Mouse (Mus musculus) forebrain, embryonic 11.5 days (tissue): ENCODE data around the gene Soat2. TPM values are rescaled to one million over a fixed set of nuclear protein-coding genes. Genes with fewer than 3 reads are reported as not detected.

Experiments
- ATAC-seq: fragments of 200-750 bp; cut with Nextera tagmentation; replicated peaks from 2 replicates; pipeline ENCODE4 v1.8.0; 2017; ENCODE audit warnings: moderate TSS enrichment; ENCODE audit not compliant: low FRiP score
- DNase-seq: peaks from one replicate; pipeline ENCODE4 v3.0.0-alpha.2; 2017; ENCODE audit warnings: low spot score
- H3K27ac ChIP-seq: fragments of 300-500 bp; sonication (generic); 2 replicates; pipeline ENCODE4 v1.5.1; 2014; ENCODE audit warnings: low read depth, low read length
- H3K27me3 ChIP-seq: fragments of 300-500 bp; sonication (generic); 2 replicates; pipeline ENCODE4 v1.6.1; 2014; ENCODE audit warnings: mild to moderate bottlenecking, low read length, mixed read lengths; ENCODE audit not compliant: control insufficient read depth, insufficient read depth
- H3K36me3 ChIP-seq: fragments of 300-500 bp; sonication (generic); 2 replicates; pipeline ENCODE4 v1.6.1; 2014; ENCODE audit warnings: mild to moderate bottlenecking, low read length, moderate library complexity, mixed read lengths; ENCODE audit not compliant: control insufficient read depth, insufficient read depth
- H3K4me1 ChIP-seq: fragments of 300-500 bp; sonication (generic); replicated peaks from 2 replicates; pipeline ENCODE4 v1.6.1; 2014; ENCODE audit warnings: low read length, mixed read lengths; ENCODE audit not compliant: control insufficient read depth, insufficient read depth
- H3K4me2 ChIP-seq: fragments of 300-500 bp; sonication (generic); 2 replicates; pipeline ENCODE4 v1.6.1; 2014; ENCODE audit warnings: low read depth, mild to moderate bottlenecking, low read length, moderate library complexity, mixed read lengths; ENCODE audit not compliant: severe bottlenecking
- H3K4me3 ChIP-seq: fragments of 300-500 bp; sonication (generic); 2 replicates; pipeline ENCODE4 v1.5.1; 2014; ENCODE audit warnings: low read depth, low read length
- H3K9ac ChIP-seq: fragments of 300-500 bp; sonication (generic); 2 replicates; pipeline ENCODE4 v1.6.1; 2014; ENCODE audit warnings: low read length
- H3K9me3 ChIP-seq: fragments of 300-500 bp; sonication (generic); 2 replicates; pipeline ENCODE4 v1.6.1; 2016; ENCODE audit warnings: low read length, mixed read lengths; ENCODE audit not compliant: control insufficient read depth
- WGBS: fragments of 180-500 bp; shearing (Covaris S2); extraction: QIAGEN DNeasy Blood & Tissue Kit; methylation state at CpG from one replicate; pipeline ENCODE4 v1.1.7; 2014; 5-methylcytosine and 5-hydroxymethylcytosine counted together
- polyA plus RNA-seq: library from polyadenylated mRNA; unstranded; fragments of >200 nt; fragmentation: Nextera tagmentation; extraction: Ambion mirVana; gene quantifications from 2 replicates; pipeline ENCODE4 v1.2.1, GENCODE M21; 2014

Soat2 gene
- polyA plus RNA-seq, 1 experiment from 2014 or later: not detected

DNA sequence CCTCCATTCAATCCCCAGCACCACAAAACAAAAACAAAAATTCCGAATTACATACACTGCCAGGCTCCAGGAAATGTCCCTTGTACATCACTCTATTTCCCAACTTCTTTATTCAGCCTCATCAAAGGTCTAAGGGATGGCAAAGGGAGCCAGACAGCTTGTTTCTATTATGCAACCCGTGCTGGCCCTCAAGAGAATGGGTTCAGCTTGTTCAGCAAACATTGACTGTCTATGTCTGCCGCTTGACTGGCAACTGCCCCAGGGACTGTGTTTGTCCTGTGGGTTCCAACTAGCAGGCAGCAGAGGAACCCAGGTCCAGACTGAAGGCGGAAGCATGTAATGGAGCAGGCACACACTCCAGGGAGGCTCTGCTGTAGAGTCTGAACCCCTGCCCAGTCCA, 48.5 kb downstream of the Soat2 start:
- no peak overlapping the region for H3K4me2 ChIP-seq
- ATAC-seq (no peak), DNase-seq (no peak)
- H3K9ac ChIP-seq: no peak overlapping the region
- no peak overlapping the region for H3K4me3 ChIP-seq
- no peaks in the 10 kb centered on the region for H3K36me3 ChIP-seq
- H3K27me3 ChIP-seq: no peaks in the 10 kb centered on the region
- H3K4me1 ChIP-seq: peaks cover 3% of the 10 kb centered on the region; the same call in 1 of the 2 replicates
- no peaks in the 10 kb centered on the region for H3K9me3 ChIP-seq
- H3K27ac ChIP-seq: no peak overlapping the region
- 80% methylated on average over 4 of the region's 4 CpGs for WGBS

DNA sequence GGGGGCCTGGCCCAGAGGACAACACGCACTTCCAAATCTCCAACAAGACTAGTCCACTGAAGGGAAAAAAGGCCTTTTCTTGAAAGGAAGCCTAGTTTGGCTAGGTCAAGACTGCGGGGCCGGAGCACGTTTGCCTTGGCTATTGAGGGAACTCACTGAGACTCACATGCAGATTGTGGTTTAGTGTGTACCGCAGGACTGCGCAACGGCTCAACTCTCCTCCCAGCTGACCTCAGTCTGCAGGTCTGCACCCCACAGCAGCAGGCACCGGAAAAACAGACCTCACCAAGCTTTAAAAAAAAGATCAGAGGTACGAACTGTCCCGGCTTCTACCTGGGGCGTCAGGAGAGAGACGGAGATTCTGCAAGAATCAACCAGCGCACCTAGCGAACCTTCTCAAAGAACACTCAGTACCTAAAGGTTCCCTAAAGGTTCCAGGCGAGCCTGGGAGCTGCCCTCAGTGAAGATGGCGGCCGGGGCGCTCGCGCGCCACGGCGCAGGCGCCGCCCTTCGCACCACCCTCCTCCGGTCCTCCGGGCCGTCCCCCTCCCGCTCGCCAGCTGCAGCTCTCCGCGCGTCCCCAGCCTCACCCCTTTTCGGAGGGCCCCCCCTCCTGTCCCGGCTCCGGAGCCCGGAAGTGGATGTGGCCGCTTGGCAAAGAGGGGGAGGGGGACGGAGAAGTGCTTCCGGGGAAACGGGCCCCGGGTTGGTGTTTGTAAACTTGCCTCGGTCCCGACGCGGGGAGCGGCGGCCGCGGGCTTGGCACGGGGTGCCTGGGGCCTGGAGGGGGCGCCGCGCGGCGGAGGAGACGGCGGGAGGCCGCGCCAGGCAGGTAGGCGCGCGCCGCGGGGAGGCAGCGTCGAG, 52.9 kb downstream of the Soat2 start, which contains the start of gene Zfp740:
Gene Zfp740 (plus strand): TSS at position 279 of the 864 bp plus-strand sequence.
- Histone ChIP-seq H3K27ac (peak within 1 kb of the TSS; percentile 95), H3K4me2 (peak within 1 kb of the TSS; percentile 85), H3K36me3 (peaks cover under 1% of the 10 kb centered on the region; the same call in 1 of the 2 replicates), H3K27me3 (no peaks in the 10 kb centered on the region), H3K4me1 (peaks cover 13% of the 10 kb centered on the region), H3K9me3 (no peaks in the 10 kb centered on the region), H3K9ac (peak within 1 kb of the TSS; percentile 86), H3K4me3 (peak within 1 kb of the TSS; percentile 92)
- ATAC-seq: peak; percentile 96
- DNase-seq: peak; percentile 99
- under 1% methylated on average over 66 of the region's 68 CpGs for WGBS

DNA sequence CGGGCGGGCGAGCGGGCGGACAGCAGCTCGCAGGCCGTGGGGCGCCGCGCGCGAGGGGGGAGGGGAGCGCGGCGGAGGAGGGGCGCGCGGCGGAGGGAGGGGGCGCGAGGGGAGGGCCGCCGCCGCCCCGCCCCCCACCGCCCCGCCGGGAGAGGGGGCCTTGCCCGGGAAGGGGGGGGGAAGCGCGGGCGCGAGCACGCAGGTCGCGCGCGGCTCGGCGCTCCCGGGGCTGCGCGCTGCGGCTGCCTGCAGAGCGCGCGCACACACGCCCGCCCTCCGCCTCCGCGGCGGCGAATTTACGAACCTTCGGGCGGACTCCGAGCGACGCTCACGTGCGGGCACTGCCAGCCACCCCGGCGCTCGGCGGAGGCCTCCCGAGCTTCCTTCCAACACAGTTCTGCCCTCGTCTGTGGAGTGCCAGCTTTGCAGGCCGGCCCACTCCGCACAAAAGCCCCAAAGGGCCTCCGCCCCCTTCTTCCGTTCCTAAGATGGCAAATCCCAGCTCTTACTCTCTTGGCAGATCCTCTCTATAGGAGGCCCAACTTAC, 53.6 kb downstream of the Soat2 start:
- Histone ChIP-seq H3K9ac (peak overlapping the region; percentile 86), H3K27ac (peak overlapping the region; percentile 95), H3K4me2 (peak overlapping the region; percentile 85), H3K27me3 (no peaks in the 10 kb centered on the region), H3K4me1 (peaks cover 13% of the 10 kb centered on the region), H3K36me3 (peaks cover 5% of the 10 kb centered on the region; the same call in 1 of the 2 replicates), H3K9me3 (no peaks in the 10 kb centered on the region), H3K4me3 (peak overlapping the region; percentile 92)
- DNase-seq (peak; percentile 87), ATAC-seq (peak; percentile 55)
- 0% methylated on average over 36 of the region's 72 CpGs for WGBS

DNA sequence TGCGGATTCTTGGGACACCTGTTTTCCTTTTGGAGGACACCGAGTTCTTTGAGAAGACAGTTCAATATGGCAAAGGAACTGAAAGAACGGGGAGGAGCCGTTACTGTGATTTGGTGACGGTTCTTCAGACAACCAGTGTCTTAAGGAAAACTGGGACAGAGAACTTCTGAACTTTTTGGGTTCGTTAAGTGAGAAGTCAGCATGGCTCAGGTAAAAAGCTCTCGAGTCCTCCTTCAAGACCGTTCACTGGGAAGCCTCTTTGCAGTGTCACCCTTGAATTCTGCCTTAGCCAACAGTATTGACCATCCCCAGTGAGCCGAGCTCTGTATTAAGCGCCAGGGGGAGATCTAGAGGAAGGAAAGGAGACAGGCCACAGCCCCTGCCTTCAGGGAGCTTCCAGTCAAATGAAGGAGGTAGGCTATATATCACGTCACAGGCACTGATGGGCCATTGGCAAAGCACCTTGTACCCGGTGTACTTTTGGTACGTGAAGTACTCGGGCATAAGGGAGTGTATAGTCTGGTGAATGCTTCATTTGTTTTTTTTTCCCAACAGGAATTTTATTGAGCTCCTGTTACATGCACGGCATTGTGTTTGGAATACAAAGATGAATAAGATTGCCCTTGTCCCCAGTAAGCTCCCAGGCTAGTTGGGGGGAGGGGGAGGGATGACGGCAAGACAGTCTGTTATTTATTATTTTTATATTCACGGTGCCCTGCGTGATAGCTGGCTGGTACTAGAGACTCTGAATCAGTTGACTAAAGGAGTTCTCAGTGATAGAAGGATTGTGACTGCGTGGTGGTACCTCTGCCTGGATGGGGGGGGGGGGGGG, 54.6 kb downstream of the Soat2 start, which contains the start of gene Csad:
Gene Csad (minus strand): TSS at position 51 of the 832 bp plus-strand sequence.
- WGBS: 66% methylated on average over 19 of the region's 19 CpGs
- Histone ChIP-seq H3K4me3 (peak within 1 kb of the TSS; percentile 92), H3K4me2 (peak within 1 kb of the TSS; percentile 85), H3K27ac (peak within 1 kb of the TSS; percentile 95), H3K9me3 (no peaks in the 10 kb centered on the region), H3K4me1 (peaks cover 13% of the 10 kb centered on the region), H3K36me3 (peaks cover 7% of the 10 kb centered on the region; the same call in 1 of the 2 replicates), H3K9ac (peak within 1 kb of the TSS; percentile 86), H3K27me3 (no peaks in the 10 kb centered on the region)
- ATAC-seq: no peak
- DNase-seq: peak; percentile 47

GRCm38 (mm10) chr15:102205779-102206178, 55.5 kb downstream of the Soat2 start:
- Histone ChIP-seq H3K9ac (peak overlapping the region; percentile 43), H3K4me1 (peaks cover 13% of the 10 kb centered on the region), H3K4me3 (peak overlapping the region; percentile 13), H3K4me2 (peak overlapping the region; percentile 85; the same call in 1 of the 2 replicates), H3K36me3 (peaks cover 7% of the 10 kb centered on the region; the same call in 1 of the 2 replicates), H3K27me3 (no peaks in the 10 kb centered on the region), H3K27ac (peak overlapping the region; percentile 61), H3K9me3 (no peaks in the 10 kb centered on the region)
- ATAC-seq (no peak), DNase-seq (peak; percentile 56)
- WGBS: 74% methylated on average over 8 of the region's 8 CpGs

GRCm38 (mm10) chr15:102207351-102207750, 57.0 kb downstream of the Soat2 start:
- peaks cover 7% of the 10 kb centered on the region; the same call in 1 of the 2 replicates for H3K36me3 ChIP-seq
- ATAC-seq (no peak), DNase-seq (no peak)
- no peaks in the 10 kb centered on the region for H3K9me3 ChIP-seq
- WGBS: 82% methylated on average over 3 of the region's 3 CpGs
- H3K4me3 ChIP-seq: no peak overlapping the region
- H3K4me2 ChIP-seq: no peak overlapping the region
- no peaks in the 10 kb centered on the region for H3K27me3 ChIP-seq
- H3K4me1 ChIP-seq: peaks cover 13% of the 10 kb centered on the region
- no peak overlapping the region for H3K27ac ChIP-seq
- H3K9ac ChIP-seq: no peak overlapping the region

DNA sequence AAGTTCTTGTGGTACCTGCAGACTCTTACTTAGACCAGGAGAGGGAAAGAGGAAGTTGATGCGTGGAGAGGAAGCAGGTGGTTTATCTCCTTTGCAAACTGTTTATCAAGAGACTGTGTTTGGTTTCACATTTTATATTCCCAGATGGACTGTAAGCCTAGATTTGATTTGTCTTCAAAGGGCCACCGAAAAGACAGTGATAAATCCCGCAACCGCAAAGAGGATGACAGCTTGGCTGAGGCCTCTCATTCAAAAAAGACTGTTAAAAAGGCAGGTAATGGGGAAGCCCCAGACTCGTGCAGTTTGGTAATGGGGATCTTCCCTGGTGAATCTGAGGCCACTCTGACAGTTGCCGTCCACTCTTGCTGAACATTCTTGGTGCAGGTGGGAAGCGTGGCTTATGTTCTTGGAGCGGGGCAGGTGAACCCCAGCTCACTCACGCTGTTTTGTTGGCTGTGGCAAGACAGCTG, 57.8 kb downstream of the Soat2 start:
- H3K27me3 ChIP-seq: no peaks in the 10 kb centered on the region
- H3K36me3 ChIP-seq: peaks cover 9% of the 10 kb centered on the region; the same call in 1 of the 2 replicates
- DNase-seq (no peak), ATAC-seq (no peak)
- no peak overlapping the region for H3K4me2 ChIP-seq
- peaks cover 10% of the 10 kb centered on the region for H3K4me1 ChIP-seq
- WGBS: 93% methylated on average over 9 of the region's 9 CpGs
- H3K27ac ChIP-seq: no peak overlapping the region
- H3K9ac ChIP-seq: no peak overlapping the region
- H3K4me3 ChIP-seq: no peak overlapping the region
- H3K9me3 ChIP-seq: no peaks in the 10 kb centered on the region

GRCm38 (mm10) chr15:102209114-102209513, 58.8 kb downstream of the Soat2 start:
- 93% methylated on average over 8 of the region's 8 CpGs for WGBS

More at GRCm38 (mm10) chr15:102209114-102209513, 58.8 kb downstream of the Soat2 start:
- peaks cover 9% of the 10 kb centered on the region; the same call in 1 of the 2 replicates for H3K36me3 ChIP-seq
- no peak overlapping the region for H3K4me2 ChIP-seq
- H3K4me3 ChIP-seq: no peak overlapping the region
- H3K9me3 ChIP-seq: no peaks in the 10 kb centered on the region
- no peaks in the 10 kb centered on the region for H3K27me3 ChIP-seq
- DNase-seq: peak; percentile 45
- no peak overlapping the region for H3K27ac ChIP-seq
- peaks cover 10% of the 10 kb centered on the region for H3K4me1 ChIP-seq
- H3K9ac ChIP-seq: no peak overlapping the region
- no peak for ATAC-seq
